Mouse (Mus musculus) neutrophil, adult 5-6 weeks (primary cell): ENCODE data around the gene Helz. TPM values are rescaled to one million over a fixed set of nuclear protein-coding genes. Genes with fewer than 3 reads are reported as not detected.
A peak's percentile ranks its signal among the peaks of the same experiment; 100 is the strongest.

Source experiments
- ATAC-seq: fragments of 151-379, 151-347 bp; 2 replicates; pipeline ENCODE4 v1.8.0; 2017; ENCODE audit warnings: mild to moderate bottlenecking, moderate TSS enrichment; ENCODE audit not compliant: insufficient number of reproducible peaks, poor library complexity, low FRiP score, severe bottlenecking; ENCODE audit errors: extremely low read depth
- total RNA-seq: library from RNA; stranded (forward); fragments of 200-1000 nt; gene quantifications from 2 replicates; pipeline ENCODE4 v1.2.3, GENCODE M21; 2017

Helz gene
- total RNA-seq, 1 experiment from 2014 or later: 47.3 TPM

- ATAC-seq: no peak
Measured at GRCm38 (mm10) chr11:107652137-107652536, 104.4 kb downstream of the Helz start.

DNA sequence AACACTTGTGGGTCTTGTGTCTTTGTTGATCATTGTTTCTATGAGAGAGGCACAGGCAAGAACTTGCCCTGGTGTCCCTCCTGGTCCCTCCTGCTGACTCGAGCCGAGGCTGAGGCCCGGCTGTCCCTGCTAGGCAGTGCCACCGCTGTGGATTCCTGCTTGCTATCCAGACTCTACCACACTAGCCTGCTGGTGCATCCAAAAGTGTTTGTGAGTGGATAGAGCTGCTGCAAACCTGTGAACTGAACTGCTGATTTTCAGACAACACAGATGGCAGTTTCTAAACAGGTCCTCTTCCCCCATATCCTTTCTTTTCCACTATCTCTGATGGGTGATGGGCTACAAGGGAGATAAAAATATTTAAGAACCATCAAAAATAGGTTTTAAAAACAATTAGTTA is 107.8 kb downstream of the Helz start:
- no peak for ATAC-seq

- no peak for ATAC-seq
Measured at GRCm38 (mm10) chr11:107657117-107657516, 109.4 kb downstream of the Helz start.

DNA sequence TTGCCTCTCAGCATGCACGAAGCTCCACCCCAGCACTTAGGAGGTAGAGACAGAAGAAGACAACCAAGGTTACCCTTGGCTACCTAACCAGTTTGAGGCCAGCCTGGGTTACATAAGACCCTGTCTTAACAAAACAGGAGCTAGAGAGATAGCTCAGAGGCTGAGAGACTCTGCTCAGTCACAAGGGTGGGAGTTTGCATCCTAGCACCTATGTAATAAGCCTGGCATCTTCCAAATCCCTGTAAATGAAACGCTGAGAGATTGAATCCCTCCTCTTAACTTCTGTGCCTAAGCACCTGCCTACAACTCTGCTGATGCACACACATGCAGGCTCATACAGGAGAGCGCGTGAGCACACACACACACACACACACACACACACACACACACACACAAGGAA is 112.7 kb downstream of the Helz start:
- ATAC-seq: no peak

DNA sequence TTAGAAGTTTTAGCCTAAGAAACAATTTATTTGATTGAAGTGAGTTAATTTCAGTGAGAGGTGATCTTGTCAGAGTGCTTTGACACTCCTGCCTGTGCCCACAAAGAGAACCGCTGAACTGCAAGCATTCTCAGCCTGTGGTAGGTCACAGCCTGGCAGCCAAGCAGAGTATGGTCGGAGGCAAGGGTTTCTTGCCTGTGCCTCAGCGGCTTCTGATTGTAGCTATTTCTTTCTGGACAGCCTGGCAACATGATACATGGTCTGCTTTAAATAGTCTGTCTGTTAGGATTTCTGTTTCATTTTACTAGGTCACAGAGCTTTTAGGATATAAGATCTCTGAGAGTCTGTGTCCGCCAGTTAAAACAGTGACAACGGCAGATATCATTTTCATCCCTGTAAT is 114.9 kb downstream of the Helz start:
- ATAC-seq: no peak

DNA sequence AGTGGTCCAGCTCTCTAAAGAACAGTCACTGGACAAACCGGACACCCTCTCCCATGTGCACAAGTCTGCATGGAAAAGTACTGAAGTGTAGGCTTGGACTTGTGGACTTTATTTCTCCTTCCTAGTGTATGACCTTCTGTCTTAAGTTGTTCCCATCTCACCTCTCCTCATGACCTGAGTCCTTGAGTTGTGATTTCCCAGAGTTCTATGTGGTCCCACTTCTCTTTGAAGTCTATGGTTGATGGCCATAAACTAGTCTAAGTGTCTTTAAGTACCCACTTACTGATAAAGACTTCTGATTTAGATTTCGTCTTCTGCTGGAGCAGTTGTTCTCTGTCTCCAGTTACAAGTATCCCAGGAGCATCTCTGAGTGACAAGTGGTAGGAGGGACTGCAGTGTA is 119.8 kb downstream of the Helz start:
- no peak for ATAC-seq

DNA sequence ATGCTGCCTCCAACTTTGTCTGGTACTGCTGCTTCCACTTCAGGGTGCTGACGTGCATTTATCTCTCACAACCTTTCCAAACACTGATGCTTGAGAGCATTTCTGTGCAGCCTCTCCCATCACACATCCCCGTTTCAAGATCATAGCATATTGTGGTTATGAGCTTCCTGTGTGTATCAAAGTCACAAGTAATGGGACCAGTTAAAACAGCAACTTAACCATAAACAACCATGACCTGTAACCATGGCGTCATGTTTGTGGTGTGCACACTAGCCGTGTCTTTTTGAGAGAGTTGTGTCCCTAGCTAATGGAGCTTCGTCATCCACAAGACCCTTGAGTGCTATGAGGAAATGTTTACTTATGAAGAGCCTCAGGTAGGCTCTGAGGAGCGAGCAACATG is 120.5 kb downstream of the Helz start:
- 0 out of 2 replicates have a peak, but pooled peaks have one; percentile 11 for ATAC-seq

DNA sequence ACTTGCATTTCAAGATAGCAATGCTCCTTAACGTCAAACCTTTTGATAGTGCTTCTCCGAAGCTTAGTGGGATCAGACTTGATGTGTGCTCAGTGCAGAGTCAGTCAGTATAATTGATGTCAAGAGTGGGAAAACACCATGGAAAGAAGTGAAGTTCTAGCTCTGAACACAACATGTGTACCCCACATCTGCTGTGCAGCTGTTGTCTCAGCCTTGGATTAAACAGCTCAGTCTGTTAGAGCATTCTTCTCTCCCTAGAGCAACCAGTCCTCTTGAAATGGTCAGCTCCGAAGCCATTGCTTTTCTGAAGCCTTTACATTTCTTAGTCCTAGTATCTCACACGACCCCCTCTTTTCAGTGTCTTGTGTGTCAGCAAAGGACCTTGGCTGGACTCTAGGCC is 121.2 kb downstream of the Helz start:
- no peak for ATAC-seq

GRCm38 (mm10) chr11:107674006-107674405 is 126.3 kb downstream of the Helz start:
- ATAC-seq: no peak

DNA sequence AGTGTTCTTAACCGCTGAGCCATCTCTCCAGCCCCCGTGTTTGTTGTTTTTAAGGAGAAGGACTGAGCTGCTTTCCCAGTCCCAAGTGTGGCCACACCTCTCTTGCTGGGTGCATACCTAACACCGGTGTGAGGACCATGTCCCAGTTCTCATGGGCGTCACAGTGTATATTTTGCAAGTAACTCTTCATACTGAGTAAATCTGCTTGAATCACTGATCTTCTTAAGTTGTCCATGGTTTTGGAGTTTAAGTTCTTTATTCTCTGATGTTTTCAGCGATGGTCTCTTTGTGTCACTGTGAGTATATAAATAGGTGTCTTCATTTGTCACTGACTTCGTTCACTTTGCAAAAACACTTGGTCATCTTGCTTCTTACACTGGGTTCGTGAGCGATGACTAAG is 126.9 kb downstream of the Helz start:
- ATAC-seq: no peak

DNA sequence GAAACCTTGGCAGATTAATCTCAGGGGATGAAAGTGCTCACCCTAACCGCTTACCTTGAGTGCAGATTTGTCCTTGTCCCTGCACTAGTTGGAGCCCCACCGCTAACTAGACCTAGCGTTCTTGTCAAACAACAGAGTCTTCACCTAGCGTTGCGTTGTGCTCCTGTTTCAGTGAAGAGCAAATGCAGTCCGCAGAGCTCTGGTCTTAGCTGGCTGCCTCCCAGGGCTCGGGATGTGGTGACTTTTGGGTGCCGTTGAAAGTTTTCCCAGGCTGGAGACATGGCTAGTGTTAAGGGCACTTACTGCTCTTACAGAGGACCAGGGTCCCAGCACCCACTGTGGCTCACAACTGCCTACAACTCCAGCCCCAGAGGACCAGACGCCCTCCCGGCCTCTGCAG is 127.5 kb downstream of the Helz start:
- no peak for ATAC-seq

DNA sequence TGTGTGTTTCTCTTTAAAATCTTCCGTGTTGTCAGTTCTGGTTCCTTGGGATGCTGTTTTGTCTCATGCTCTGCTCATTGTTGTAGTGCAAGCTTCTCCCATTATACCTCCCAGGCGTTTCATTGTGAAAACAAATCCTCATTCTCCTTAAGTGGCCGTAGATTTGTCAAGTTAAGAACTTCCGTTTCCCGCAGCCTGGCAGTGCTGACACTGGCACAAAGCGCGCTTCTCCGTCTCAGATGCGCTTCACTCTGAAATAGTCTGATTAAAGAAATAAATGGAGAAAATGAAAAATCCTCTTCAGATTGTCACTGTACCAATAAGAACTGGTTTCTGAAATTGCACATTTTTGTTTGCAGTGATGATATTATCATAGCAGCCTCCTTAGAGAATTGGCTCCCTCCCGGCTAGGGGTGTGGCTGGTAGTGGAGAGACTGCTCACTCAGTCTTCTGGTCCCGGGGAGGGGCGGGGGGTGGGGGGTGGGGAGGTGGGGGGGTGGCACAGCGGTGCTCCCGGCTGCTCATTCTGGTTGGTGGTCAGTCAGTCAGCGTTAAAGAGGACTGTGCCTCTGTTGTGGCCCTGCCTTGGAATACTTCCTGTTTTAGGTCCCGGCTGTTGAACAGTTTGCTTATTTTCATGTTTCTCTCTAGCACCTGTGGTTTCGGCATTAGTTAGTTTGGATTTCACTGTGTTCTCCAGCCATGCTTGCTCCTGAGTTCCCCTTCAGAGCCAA is 128.6 kb downstream of the Helz start:
- ATAC-seq: no peak

- ATAC-seq: no peak
Measured at GRCm38 (mm10) chr11:107682694-107683355, 135.1 kb downstream of the Helz start.

- ATAC-seq: no peak
Measured at GRCm38 (mm10) chr11:107683544-107684465, 136.1 kb downstream of the Helz start.

GRCm38 (mm10) chr11:107686290-107686689 is 138.6 kb downstream of the Helz start:
- no peak for ATAC-seq

GRCm38 (mm10) chr11:107688480-107688879 is 140.8 kb downstream of the Helz start:
- ATAC-seq: no peak

DNA sequence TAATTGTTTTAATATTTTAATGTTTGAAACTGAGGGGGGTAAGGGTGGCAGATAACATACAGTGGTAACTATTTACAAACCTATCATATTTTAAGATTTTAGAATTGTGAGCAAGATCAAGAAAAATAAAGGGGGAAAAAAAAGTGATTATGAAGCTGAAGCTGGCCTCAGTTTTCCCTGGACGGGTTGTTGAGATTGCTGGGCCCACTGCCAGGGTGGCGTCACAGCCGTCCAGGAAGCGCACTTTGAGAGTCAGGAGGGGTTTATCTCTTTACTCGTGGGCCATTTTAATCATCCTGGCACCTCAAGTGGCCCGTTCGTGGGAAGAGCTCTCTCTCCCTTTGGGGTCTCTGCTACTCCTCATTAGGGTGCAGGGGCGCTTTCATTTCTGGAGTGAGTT is 143.8 kb downstream of the Helz start:
- no peak for ATAC-seq

DNA sequence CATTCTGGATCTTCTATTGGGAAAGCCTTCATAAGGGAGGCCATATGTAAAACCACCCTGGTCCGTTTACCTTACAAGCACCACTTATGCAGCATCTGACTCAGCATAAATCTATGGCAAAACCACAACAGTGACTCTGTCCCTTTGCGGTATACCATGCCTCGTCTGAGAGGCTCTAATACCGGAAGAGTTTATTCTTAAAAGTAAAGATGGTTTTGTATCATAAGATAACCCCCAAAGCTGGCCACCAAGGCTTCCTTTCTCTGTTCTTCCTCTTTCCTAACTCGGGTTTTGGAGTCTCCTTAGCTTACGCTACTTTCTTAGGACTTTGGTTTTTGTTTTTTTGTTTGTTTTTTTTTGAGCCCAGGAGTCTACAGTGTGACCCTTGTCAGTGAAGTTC is 145.6 kb downstream of the Helz start:
- ATAC-seq: no peak

DNA sequence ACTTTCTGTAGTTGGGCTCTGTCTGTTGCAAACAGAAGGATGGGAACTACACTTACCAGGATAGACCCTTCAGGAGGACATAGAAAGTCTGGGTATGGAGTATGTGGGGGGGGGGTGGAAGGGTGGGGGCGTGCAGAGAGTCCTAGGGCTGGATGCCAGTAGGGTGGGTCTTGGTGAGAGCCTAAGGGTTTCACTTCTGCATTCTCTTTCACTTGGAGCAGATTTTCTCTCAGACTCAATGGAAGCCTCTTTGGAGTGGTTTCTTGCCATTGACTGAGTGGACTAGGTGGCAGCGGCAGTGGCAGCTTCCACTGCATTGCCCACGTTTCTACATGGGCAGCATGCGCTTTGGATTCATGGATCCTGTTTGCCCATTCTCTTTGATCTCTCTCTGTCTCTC is 152.2 kb downstream of the Helz start:
- no peak for ATAC-seq
